Mouse (Mus musculus): ENCODE measurements at regions not wholly inside any gene's neighbourhood (a gene's known extent, or its start where the extent isn't known, plus 50 kb on each side); places are given as distances from the start of the nearest gene placed in this dataset.

GRCm38 (mm10) chr8:86273811-86274210 lies 306.7 kb downstream of the Abcc12 start:
- no peak for DNase-seq

- peak; percentile 48 for DNase-seq
These were observed 307.9 kb downstream of the Abcc12 start for GRCm38 (mm10) chr8:86272626-86273025.

GRCm38 (mm10) chr8:86271477-86271876 lies 309.0 kb downstream of the Abcc12 start:
- DNase-seq, result no peak

GRCm38 (mm10) chr8:86258011-86258410 lies 322.5 kb downstream of the Abcc12 start:
- DNase-seq, result peak; percentile 83

GRCm38 (mm10) chr8:86255431-86255830 lies 325.1 kb downstream of the Abcc12 start:
- peak; percentile 25 for DNase-seq

GRCm38 (mm10) chr8:86254680-86255079 lies 325.8 kb downstream of the Abcc12 start:
- peak; percentile 69 for DNase-seq

GRCm38 (mm10) chr8:86252696-86253355 lies 327.7 kb downstream of the Abcc12 start:
- DNase-seq, result peak; percentile 77

- peak; percentile 1 for DNase-seq
These were observed 345.8 kb downstream of the Abcc12 start for GRCm38 (mm10) chr8:86234696-86235095.

- DNase-seq, result peak; percentile 14
These were observed 348.5 kb downstream of the Abcc12 start for GRCm38 (mm10) chr8:86231994-86232393.

GRCm38 (mm10) chr8:86224851-86225250 lies 355.6 kb downstream of the Abcc12 start:
- DNase-seq, result peak; percentile 86

GRCm38 (mm10) chr8:86222715-86223114 lies 357.8 kb downstream of the Abcc12 start:
- DNase-seq, result peak; percentile 51

- DNase-seq, result peak; percentile 90
These were observed 358.3 kb downstream of the Abcc12 start for GRCm38 (mm10) chr8:86222228-86222627.

- DNase-seq, result no peak
These were observed 366.1 kb downstream of the Abcc12 start for GRCm38 (mm10) chr8:86214399-86214798.

GRCm38 (mm10) chr8:86212461-86212860 lies 368.0 kb downstream of the Abcc12 start:
- DNase-seq, result no peak

- DNase-seq, result no peak
These were observed 368.1 kb downstream of the Phkb start for GRCm38 (mm10) chr8:86208812-86209262.

GRCm38 (mm10) chr8:86204421-86205229 lies 363.9 kb downstream of the Phkb start:
- DNase-seq, result peak; percentile 54

GRCm38 (mm10) chr8:86203107-86203506 lies 362.3 kb downstream of the Phkb start:
- DNase-seq, result no peak

- DNase-seq, result no peak
These were observed 361.1 kb downstream of the Phkb start for GRCm38 (mm10) chr8:86201830-86202229.

- no peak for DNase-seq
These were observed 351.5 kb downstream of the Phkb start for GRCm38 (mm10) chr8:86192262-86192661.

GRCm38 (mm10) chr8:86184671-86185070 lies 343.9 kb downstream of the Phkb start:
- no peak for DNase-seq

- DNase-seq, result no peak
These were observed 340.0 kb downstream of the Phkb start for GRCm38 (mm10) chr8:86180793-86181192.

- DNase-seq, result no peak
These were observed 329.3 kb downstream of the Phkb start for GRCm38 (mm10) chr8:86170091-86170490.

- DNase-seq, result no peak
These were observed 324.1 kb downstream of the Phkb start for GRCm38 (mm10) chr8:86164818-86165217.

Data from cerebellum, adult 9-10 months (tissue).